Mouse (Mus musculus): ENCODE measurements at regions not wholly inside any gene's neighbourhood (a gene's known extent, or its start where the extent isn't known, plus 50 kb on each side); places are given as distances from the start of the nearest gene placed in this dataset.

DNA sequence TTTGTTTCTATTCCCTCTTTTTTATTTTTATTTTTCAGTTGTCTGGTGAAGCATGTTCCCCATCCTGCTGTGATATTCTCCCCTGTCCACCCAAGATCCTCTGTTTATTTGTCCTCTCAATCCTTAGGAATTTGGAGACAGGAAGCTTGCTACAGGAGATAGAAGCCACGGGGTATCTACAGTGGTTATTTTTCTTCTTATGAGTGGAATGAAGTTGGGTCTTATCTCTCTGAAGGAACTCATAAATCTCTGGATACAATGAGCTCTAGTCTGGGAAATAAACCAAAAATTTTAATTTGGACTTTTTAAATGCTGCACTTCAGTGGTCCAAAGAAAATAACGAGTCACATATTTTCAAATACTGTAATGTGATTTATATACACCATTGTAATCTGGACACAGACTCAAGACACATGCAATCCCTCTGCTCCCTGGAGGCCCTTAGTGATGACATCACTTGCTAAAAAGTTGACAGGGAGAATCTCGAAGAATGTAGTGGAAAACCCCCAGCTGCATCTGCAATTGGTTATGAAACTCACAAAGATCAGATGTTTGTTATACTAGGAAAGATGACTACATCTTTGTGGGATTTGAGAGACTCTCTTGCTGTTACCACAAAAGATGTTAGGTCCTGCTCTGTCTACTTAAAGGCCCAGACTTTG, 178.3 kb upstream of the Fbxl17 start:
- H3K4me2 ChIP-seq = no peak overlapping the region
- no peaks in the 10 kb centered on the region for H3K36me3 ChIP-seq
- no peaks in the 10 kb centered on the region for H3K27me3 ChIP-seq
- peak overlapping the region; percentile 52 for H3K27ac ChIP-seq
- no peak overlapping the region for H3K9ac ChIP-seq
- H3K4me1 ChIP-seq = no peaks in the 10 kb centered on the region; the same call in 1 of the 2 replicates
- no peaks in the 10 kb centered on the region for H3K9me3 ChIP-seq
- H3K4me3 ChIP-seq = no peak overlapping the region
- no peak for ATAC-seq (ENCODE audit: insufficient number of reproducible peaks, insufficient read depth, low FRiP score, low TSS enrichment, low read depth)
- 36% methylated on average over 3 of the region's 3 CpGs for WGBS

DNA sequence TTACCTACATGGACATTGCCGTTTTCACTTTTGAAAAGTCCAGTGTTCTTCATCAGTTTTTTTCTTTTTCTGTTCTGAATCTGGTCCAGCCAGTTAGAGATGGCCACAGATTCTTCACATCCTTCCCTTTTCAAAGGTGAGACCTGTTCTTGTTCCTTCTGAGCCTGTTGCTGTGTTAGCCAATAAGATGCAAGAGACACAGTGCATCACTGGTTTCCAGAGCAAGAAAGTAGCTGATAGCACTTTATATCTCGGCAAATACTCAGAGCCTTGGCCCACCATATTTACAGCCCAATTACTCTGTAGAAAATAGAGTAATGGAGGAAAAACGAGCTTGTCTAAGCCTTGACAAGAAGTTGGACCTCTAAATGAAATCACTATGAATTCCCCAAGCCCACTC, 180.7 kb upstream of the Fbxl17 start:
- 85% methylated on average over 3 of the region's 3 CpGs for WGBS
- H3K4me3 ChIP-seq = no peak overlapping the region
- no peaks in the 10 kb centered on the region for H3K36me3 ChIP-seq
- H3K27me3 ChIP-seq = no peaks in the 10 kb centered on the region
- H3K4me2 ChIP-seq = no peak overlapping the region
- H3K9ac ChIP-seq = no peak overlapping the region
- H3K27ac ChIP-seq = no peak overlapping the region
- H3K9me3 ChIP-seq = no peaks in the 10 kb centered on the region
- ATAC-seq (ENCODE audit: insufficient number of reproducible peaks, insufficient read depth, low FRiP score, low TSS enrichment, low read depth) = no peak
- H3K4me1 ChIP-seq = no peaks in the 10 kb centered on the region; the same call in 1 of the 2 replicates

DNA sequence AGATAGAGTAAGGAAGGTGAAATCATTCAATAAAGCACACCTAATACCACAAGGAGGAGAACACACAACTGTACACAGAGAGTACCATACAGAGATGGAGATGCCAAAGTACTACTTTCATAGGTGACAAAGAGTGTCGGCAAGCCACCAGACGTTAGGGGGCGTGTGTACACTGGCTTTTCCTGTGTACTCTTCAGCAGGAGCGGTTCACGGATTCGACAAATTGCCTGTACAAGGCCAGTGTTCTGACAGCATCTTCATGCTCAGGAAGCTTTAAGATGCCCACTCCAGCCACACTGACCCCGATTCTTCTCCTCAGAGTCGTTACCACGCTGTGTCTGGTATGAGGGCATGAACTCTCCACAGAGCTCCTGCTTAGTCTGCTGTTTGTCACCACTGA, 179.5 kb upstream of the Fer start:
- H3K36me3 ChIP-seq = no peaks in the 10 kb centered on the region
- no peaks in the 10 kb centered on the region for H3K27me3 ChIP-seq
- 70% methylated on average over 9 of the region's 9 CpGs for WGBS
- H3K4me3 ChIP-seq = no peak overlapping the region
- no peak overlapping the region for H3K4me2 ChIP-seq
- peaks cover 6% of the 10 kb centered on the region for H3K4me1 ChIP-seq
- H3K9me3 ChIP-seq = no peaks in the 10 kb centered on the region
- ATAC-seq (ENCODE audit: insufficient number of reproducible peaks, insufficient read depth, low FRiP score, low TSS enrichment, low read depth) = no peak
- H3K9ac ChIP-seq = no peak overlapping the region
- no peak overlapping the region for H3K27ac ChIP-seq

DNA sequence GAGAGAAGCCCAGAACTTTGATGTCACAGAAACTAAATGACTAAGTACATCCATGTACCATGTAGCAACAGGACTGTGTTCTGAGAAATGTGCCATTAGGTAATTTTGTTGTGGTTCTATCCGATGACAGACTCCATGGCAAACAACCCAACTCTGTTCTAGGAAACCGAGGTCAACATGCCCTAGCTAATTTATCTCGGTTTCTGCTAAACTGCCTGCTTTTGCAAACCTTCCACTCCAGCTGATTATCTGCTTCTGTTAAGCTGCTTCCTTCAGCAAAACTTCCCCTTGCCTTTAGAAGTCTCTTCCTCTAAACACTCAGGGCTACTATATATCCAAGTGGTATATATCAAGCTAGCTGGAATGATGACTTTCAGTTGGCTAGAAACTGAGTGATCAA, 178.8 kb upstream of the Fer start:
- H3K9me3 ChIP-seq = no peaks in the 10 kb centered on the region
- 85% methylated on average over 3 of the region's 3 CpGs for WGBS

DNA sequence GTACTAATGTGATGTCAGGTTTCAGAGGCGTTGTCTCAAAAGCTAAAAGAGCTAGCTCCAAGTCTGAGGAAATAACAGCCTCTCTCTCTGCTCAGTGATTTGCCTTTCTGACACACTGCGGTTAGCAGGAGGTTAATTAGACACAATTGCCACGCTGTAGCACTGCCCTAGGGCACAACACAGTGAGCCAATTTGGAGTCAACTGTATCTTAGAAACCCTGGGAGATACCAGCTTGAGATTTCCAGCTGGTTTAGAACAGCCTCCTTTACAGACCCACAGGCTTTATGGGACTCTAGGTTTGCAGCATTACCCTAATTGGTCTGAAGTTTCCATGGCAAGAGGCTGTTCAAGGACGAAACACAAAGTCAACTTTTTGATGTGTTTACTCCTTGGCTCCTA, 176.9 kb upstream of the Fer start:
- H3K9ac ChIP-seq = no peak overlapping the region
- WGBS = 11% methylated on average over 4 of the region's 4 CpGs
- no peak overlapping the region for H3K27ac ChIP-seq
- peaks cover 7% of the 10 kb centered on the region for H3K4me1 ChIP-seq
- no peaks in the 10 kb centered on the region for H3K9me3 ChIP-seq
- no peak overlapping the region for H3K4me3 ChIP-seq
- no peaks in the 10 kb centered on the region for H3K27me3 ChIP-seq
- no peaks in the 10 kb centered on the region for H3K36me3 ChIP-seq
- ATAC-seq (ENCODE audit: insufficient number of reproducible peaks, insufficient read depth, low FRiP score, low TSS enrichment, low read depth) = no peak
- no peak overlapping the region for H3K4me2 ChIP-seq

More for the DNA sequence above, 178.8 kb upstream of the Fer start:
- Histone ChIP-seq H3K36me3 (no peaks in the 10 kb centered on the region), H3K27ac (no peak overlapping the region), H3K4me3 (no peak overlapping the region), H3K27me3 (no peaks in the 10 kb centered on the region), H3K4me1 (peaks cover 6% of the 10 kb centered on the region), H3K4me2 (no peak overlapping the region), H3K9ac (no peak overlapping the region)
- ATAC-seq (ENCODE audit: insufficient number of reproducible peaks, insufficient read depth, low FRiP score, low TSS enrichment, low read depth) = no peak

DNA sequence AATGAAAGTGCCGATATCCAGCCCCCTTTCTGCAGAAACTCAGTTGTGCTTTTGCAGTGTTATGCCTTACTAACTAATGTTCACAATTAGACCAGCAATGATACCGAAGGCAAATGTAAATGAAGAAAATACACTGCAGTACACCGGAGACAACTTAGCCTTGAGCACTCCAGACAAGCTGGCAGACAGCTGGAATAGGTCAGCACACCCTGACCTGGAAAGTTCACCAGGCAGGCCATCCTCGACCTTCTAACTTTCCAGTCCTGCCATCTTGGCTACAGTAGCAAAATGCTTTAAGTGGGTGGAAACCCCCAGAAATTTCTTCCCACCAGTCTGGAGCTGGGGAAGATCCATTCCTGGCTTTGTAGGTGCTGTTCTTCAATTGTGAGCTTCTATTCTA, 176.5 kb upstream of the Fer start:
- Histone ChIP-seq H3K27me3 (no peaks in the 10 kb centered on the region), H3K27ac (no peak overlapping the region)

DNA sequence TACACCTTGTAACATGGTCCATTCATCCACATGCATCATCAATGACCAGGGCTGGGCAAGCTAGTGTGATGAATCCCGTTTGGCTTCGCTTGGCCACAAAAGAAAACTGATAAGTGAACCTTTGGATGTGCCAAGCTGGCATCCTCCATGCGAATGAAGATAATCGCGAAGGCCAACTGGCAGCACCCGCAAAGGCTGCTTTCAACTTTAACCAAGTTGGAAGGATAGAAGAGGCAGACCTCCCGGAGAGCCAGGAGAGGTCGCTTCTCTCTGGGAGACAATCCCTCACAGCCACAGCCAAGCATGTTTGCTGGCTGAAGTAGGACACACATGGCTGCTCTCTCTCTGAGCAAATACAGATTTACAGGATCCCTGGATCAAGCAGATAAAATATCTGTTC, 173.6 kb upstream of the Fer start:
- no peaks in the 10 kb centered on the region for H3K9me3 ChIP-seq
- H3K9ac ChIP-seq = no peak overlapping the region
- H3K36me3 ChIP-seq = no peaks in the 10 kb centered on the region
- H3K27ac ChIP-seq = no peak overlapping the region
- no peak for ATAC-seq (ENCODE audit: insufficient number of reproducible peaks, insufficient read depth, low FRiP score, low TSS enrichment, low read depth)
- peaks cover 17% of the 10 kb centered on the region for H3K4me1 ChIP-seq
- no peak overlapping the region for H3K4me3 ChIP-seq
- WGBS = 86% methylated on average over 8 of the region's 8 CpGs
- H3K4me2 ChIP-seq = no peak overlapping the region
- H3K27me3 ChIP-seq = no peaks in the 10 kb centered on the region

More for the DNA sequence above, 176.5 kb upstream of the Fer start:
- WGBS = 30% methylated on average over 4 of the region's 4 CpGs
- no peak overlapping the region for H3K9ac ChIP-seq
- H3K36me3 ChIP-seq = no peaks in the 10 kb centered on the region
- no peak overlapping the region for H3K4me2 ChIP-seq
- H3K4me1 ChIP-seq = peaks cover 11% of the 10 kb centered on the region
- no peak for ATAC-seq (ENCODE audit: insufficient number of reproducible peaks, insufficient read depth, low FRiP score, low TSS enrichment, low read depth)
- no peaks in the 10 kb centered on the region for H3K9me3 ChIP-seq
- no peak overlapping the region for H3K4me3 ChIP-seq

DNA sequence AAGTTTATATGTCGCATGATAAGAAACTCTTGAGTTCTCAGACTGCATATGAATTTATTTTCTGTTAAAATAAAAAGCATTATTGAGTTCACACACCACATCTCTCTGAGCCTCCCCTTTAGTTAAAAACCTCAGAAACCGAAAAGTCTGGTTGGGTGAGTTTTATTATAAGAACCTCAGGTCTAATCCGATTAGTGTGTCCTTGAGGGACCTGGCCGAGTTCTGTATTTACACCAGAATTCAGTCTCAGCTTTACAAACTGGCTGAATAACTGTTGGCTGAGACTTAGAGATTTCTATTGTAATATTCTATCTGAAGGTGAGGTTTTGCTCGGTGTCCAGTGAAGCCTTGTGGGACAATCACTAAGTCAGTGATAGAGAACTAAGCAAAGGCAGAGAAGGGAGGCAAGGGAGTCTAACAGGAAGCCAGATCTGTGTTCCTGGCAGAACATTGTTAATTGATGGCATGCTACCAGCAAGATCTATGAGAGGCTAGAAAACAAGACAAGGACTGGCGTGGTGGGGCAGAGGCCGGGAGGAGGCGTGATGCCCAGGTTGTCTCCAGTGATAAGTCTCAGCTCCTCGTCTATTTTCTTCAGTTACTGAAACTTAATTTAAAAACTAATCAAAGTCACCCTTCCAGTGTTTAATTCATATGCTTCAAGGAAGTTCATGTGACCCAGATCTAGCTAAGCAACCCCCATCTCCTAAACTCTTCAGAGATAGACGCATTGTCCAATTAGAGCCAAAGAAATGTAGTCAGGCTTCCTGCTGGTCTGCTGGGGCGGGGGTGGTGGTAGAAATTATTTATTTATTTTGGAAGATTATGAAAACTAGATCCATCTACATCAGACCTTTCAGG, 171.8 kb upstream of the Fer start:
- H3K36me3 ChIP-seq = no peaks in the 10 kb centered on the region

DNA sequence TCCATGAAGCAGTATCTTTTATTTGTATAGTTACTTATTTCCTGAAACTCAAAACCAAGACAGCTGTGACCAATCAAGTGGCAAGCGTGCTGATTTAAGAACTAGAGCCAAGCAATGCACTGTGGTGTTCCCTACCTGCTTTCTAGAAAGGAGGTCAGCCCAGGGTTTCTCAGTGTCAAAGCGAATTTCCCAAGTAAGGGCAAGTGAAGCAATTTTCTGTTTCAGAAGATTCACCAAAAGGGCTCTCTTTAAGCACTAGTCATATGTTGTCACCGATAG, 171.2 kb upstream of the Fer start:
- Histone ChIP-seq H3K9me3 (no peaks in the 10 kb centered on the region), H3K27ac (no peak overlapping the region), H3K9ac (no peak overlapping the region), H3K4me1 (peaks cover 11% of the 10 kb centered on the region; the same call in 1 of the 2 replicates), H3K36me3 (no peaks in the 10 kb centered on the region), H3K4me3 (no peak overlapping the region), H3K4me2 (no peak overlapping the region), H3K27me3 (no peaks in the 10 kb centered on the region)
- WGBS = 26% methylated on average over 3 of the region's 3 CpGs
- no peak for ATAC-seq (ENCODE audit: insufficient number of reproducible peaks, insufficient read depth, low FRiP score, low TSS enrichment, low read depth)

More for the DNA sequence above, 171.8 kb upstream of the Fer start:
- ATAC-seq (ENCODE audit: insufficient number of reproducible peaks, insufficient read depth, low FRiP score, low TSS enrichment, low read depth) = no peak
- Histone ChIP-seq H3K4me3 (no peak overlapping the region), H3K27me3 (no peaks in the 10 kb centered on the region), H3K9me3 (no peaks in the 10 kb centered on the region), H3K4me1 (peaks cover 14% of the 10 kb centered on the region), H3K27ac (no peak overlapping the region), H3K4me2 (no peak overlapping the region), H3K9ac (no peak overlapping the region)
- 51% methylated on average over 11 of the region's 11 CpGs for WGBS

DNA sequence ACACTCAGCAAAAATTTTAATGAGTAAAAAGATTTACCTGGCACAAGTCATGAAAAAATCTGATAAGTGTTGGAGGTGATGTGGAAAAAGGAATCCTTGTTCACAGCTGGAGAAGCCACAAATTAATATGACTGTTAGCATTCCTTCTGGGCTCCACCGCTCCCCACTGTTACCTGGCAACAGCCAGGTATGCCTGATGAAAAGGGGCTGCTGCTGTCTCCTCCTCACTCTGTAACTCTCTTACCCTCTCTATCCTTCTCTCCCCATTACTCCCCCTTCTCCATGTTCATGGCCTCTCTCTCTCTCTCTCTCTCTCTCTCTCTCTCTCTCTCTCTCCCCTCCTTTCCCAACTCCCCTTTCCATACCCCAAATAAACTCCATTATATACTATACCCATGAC, 169.6 kb upstream of the Fer start:
- Histone ChIP-seq H3K36me3 (no peaks in the 10 kb centered on the region), H3K27ac (no peak overlapping the region), H3K4me1 (peaks cover 11% of the 10 kb centered on the region; the same call in 1 of the 2 replicates), H3K9me3 (no peaks in the 10 kb centered on the region), H3K9ac (no peak overlapping the region), H3K27me3 (no peaks in the 10 kb centered on the region), H3K4me3 (no peak overlapping the region), H3K4me2 (no peak overlapping the region)
- no peak for ATAC-seq (ENCODE audit: insufficient number of reproducible peaks, insufficient read depth, low FRiP score, low TSS enrichment, low read depth)
- 76% methylated on average over 1 of the region's 1 CpGs for WGBS

DNA sequence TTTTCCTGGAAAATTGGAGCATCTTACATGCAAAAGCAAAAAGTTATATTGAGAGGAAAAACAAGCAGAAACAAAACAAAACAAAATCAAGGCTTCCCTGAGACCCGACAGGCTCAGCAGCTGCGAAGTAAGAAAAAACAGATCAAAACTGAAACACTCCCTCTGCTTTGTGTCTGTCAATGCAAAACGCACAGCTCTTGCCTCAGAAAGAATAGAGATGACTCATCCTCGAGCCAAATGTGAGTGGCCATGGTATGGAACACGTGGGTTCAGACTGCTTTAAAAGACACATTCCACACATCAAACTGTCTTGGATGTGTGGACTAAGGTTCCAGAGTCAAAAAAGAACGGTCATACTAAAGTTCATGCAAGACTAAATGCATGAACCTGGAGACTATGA, 163.3 kb upstream of the Fer start:
- ATAC-seq (ENCODE audit: insufficient number of reproducible peaks, insufficient read depth, low FRiP score, low TSS enrichment, low read depth) = no peak
- H3K9ac ChIP-seq = no peak overlapping the region
- no peaks in the 10 kb centered on the region for H3K36me3 ChIP-seq
- no peak overlapping the region for H3K4me3 ChIP-seq
- no peak overlapping the region for H3K4me2 ChIP-seq
- H3K27me3 ChIP-seq = no peaks in the 10 kb centered on the region
- no peak overlapping the region for H3K27ac ChIP-seq
- no peaks in the 10 kb centered on the region for H3K4me1 ChIP-seq
- H3K9me3 ChIP-seq = no peaks in the 10 kb centered on the region
- 86% methylated on average over 6 of the region's 6 CpGs for WGBS

DNA sequence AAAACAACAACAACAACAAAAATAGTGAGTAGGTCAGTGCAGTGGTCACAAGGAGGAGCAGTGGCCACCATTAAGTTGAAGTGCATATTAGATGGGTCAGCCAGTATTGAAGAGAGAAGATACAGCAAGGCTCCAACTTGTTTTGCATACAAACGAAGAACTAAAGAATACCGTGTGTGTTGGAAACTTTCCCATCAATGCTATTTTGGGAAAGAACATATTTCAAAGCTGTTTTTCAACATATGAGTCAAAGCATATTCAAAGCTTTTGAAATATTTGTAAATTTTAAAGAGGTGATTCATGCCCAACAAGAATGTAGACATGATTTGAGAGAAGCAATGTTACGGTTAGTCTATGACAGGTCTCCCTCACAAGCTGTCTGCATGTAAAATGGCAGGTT, 157.9 kb upstream of the Fer start:
- Histone ChIP-seq H3K9me3 (no peaks in the 10 kb centered on the region), H3K4me2 (no peak overlapping the region), H3K27me3 (no peaks in the 10 kb centered on the region), H3K4me3 (no peak overlapping the region), H3K36me3 (no peaks in the 10 kb centered on the region), H3K4me1 (no peaks in the 10 kb centered on the region), H3K9ac (no peak overlapping the region), H3K27ac (no peak overlapping the region)
- 87% methylated on average over 3 of the region's 3 CpGs for WGBS
- no peak for ATAC-seq (ENCODE audit: insufficient number of reproducible peaks, insufficient read depth, low FRiP score, low TSS enrichment, low read depth)

Measured in embryonic facial prominence, embryonic 13.5 days (tissue).